Mouse (Mus musculus) liver, adult 2 months (tissue): ENCODE data around the gene Prrt1. TPM values are rescaled to one million over a fixed set of nuclear protein-coding genes. Genes with fewer than 3 reads are reported as not detected.

Experiments used
- DNase-seq: peaks from one replicate; pipeline ENCODE4 v3.0.0-alpha.2; 2011; ENCODE audit warnings: low read depth, low spot score; ENCODE audit errors: extremely low read depth
- H3K27ac ChIP-seq: fragments of 200-500 bp; replicated peaks from 2 replicates; pipeline ENCODE4 v1.5.1; 2012; ENCODE audit warnings: low read depth, mild to moderate bottlenecking, control low read depth, inconsistent platforms, low read length; ENCODE audit not compliant: insufficient read depth
- H3K27me3 ChIP-seq: fragments of 200-500 bp; 2 replicates; pipeline ENCODE4 v1.6.1; 2012; ENCODE audit warnings: mild to moderate bottlenecking, moderate library complexity, low read length, inconsistent platforms; ENCODE audit not compliant: control insufficient read depth, insufficient read depth
- H3K36me3 ChIP-seq: fragments of 200-500 bp; 2 replicates; pipeline ENCODE4 v1.6.1; 2012; ENCODE audit warnings: low read length, inconsistent platforms; ENCODE audit not compliant: control insufficient read depth, insufficient read depth
- H3K4me1 ChIP-seq: fragments of 200-500 bp; 2 replicates; pipeline ENCODE4 v1.6.1; 2011; ENCODE audit warnings: low read length; ENCODE audit not compliant: control insufficient read depth, insufficient read depth
- H3K4me3 ChIP-seq: fragments of 200-500 bp; 2 replicates; pipeline ENCODE4 v1.5.1; 2011; ENCODE audit warnings: low read depth, mild to moderate bottlenecking, control low read depth, low read length, moderate library complexity; ENCODE audit not compliant: insufficient read depth
- H3K79me2 ChIP-seq: fragments of 200-500 bp; 2 replicates; pipeline ENCODE4 v1.6.1; 2012; ENCODE audit warnings: inconsistent platforms, mild to moderate bottlenecking, low read length, moderate library complexity; ENCODE audit not compliant: control insufficient read depth, insufficient read depth
- H3K9ac ChIP-seq: fragments of 200-500 bp; 2 replicates; pipeline ENCODE4 v1.6.1; 2012; ENCODE audit warnings: low read depth, mild to moderate bottlenecking, control low read depth, inconsistent platforms, low read length
- CTCF ChIP-seq: fragments of 200-500 bp; IDR thresholded peaks from 2 replicates; pipeline ENCODE4 v1.5.1; 2011; ENCODE audit warnings: low read depth, low read length, control low read depth
- POLR2A ChIP-seq: fragments of 200-500 bp; IDR thresholded peaks from 2 replicates; pipeline ENCODE4 v1.6.1; 2011; ENCODE audit warnings: low read length, control low read depth; ENCODE audit not compliant: insufficient read depth; ENCODE audit errors: extremely low read depth
- WGBS: fragments of 180-500 bp; shearing (Covaris S2); methylation state at CpG from one replicate; pipeline ENCODE4 v1.1.7; 2018; 5-methylcytosine and 5-hydroxymethylcytosine counted together
- polyA plus RNA-seq: library from polyadenylated mRNA; depleted of rRNA; stranded (reverse); fragments of >200 nt; gene quantifications from 2 replicates; pipeline ENCODE4 v1.2.3, GENCODE M21; 2012
- total RNA-seq: library from RNA; depleted of rRNA; stranded (reverse); fragments of >200 nt; gene quantifications from 2 replicates; pipeline ENCODE4 v1.2.3, GENCODE M21; 2014

Prrt1 gene
- total and polyA plus RNA-seq, 2 experiments: 0.32 TPM; not detected in 1

GRCm38 (mm10) chr17:34663558-34663957 is 34.2 kb downstream of the Prrt1 start:
- 44% methylated on average over 1 of the region's 1 CpGs for WGBS
- TF ChIP-seq CTCF: no peak
- no peak for TF ChIP-seq POLR2A
- Histone ChIP-seq H3K36me3 (no peaks in the 10 kb centered on the region), H3K79me2 (no peaks in the 10 kb centered on the region), H3K4me1 (no peaks in the 10 kb centered on the region), H3K27me3 (no peaks in the 10 kb centered on the region; the same call in 1 of the 2 replicates), H3K4me3 (no peak overlapping the region), H3K9ac (no peak overlapping the region), H3K27ac (no peak overlapping the region)
- no peak for DNase-seq

DNA sequence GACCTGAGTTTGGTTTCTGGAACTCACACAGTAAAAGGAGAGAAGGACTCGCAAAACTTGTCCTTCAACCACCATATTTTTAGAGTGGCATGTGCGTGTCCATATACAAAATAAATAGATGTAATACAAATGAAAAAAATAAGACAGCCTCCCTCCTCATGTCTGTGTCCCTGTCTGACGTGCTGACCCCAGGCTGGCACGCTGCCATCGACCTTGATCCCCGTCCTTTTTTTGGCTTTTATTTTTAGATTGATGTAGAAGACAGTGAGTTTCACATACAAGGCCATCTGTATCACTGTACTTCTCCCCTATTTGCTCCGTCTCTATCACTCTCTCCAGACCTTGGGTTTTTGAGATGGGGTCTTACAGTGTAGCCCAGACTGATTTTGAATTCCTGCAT is 35.1 kb downstream of the Prrt1 start:
- Histone ChIP-seq H3K4me3 (no peak overlapping the region), H3K27ac (no peak overlapping the region), H3K36me3 (no peaks in the 10 kb centered on the region), H3K9ac (no peak overlapping the region), H3K27me3 (no peaks in the 10 kb centered on the region; the same call in 1 of the 2 replicates), H3K4me1 (no peaks in the 10 kb centered on the region), H3K79me2 (no peaks in the 10 kb centered on the region)
- 62% methylated on average over 7 of the region's 7 CpGs for whole genome bisulfite sequencing
- TF ChIP-seq POLR2A: no peak
- no peak for TF ChIP-seq CTCF
- DNase-seq: no peak

- whole genome bisulfite sequencing: 65% methylated on average over 7 of the region's 7 CpGs
- TF ChIP-seq CTCF (no peak), POLR2A (no peak)
- H3K36me3 ChIP-seq: no peaks in the 10 kb centered on the region
- H3K79me2 ChIP-seq: no peaks in the 10 kb centered on the region
- no peak within 1 kb of the TSS for H3K4me3 ChIP-seq
- H3K9ac ChIP-seq: no peak within 1 kb of the TSS
- no peak for DNase-seq
- no peak within 1 kb of the TSS for H3K27ac ChIP-seq
- H3K4me1 ChIP-seq: no peaks in the 10 kb centered on the region
- peaks cover 19% of the 10 kb centered on the region for H3K27me3 ChIP-seq
Observed at GRCm38 (mm10) chr17:34670235-34670634, 40.9 kb downstream of the Prrt1 start, which contains the start of gene Tnxb. Gene Tnxb (plus strand): TSS chr17:34670535.

- DNase-seq: no peak
- H3K4me1 ChIP-seq: no peaks in the 10 kb centered on the region
- peaks cover 19% of the 10 kb centered on the region for H3K27me3 ChIP-seq
- H3K27ac ChIP-seq: no peak overlapping the region
- no peak overlapping the region for H3K4me3 ChIP-seq
- no peaks in the 10 kb centered on the region for H3K79me2 ChIP-seq
- no peak overlapping the region for H3K9ac ChIP-seq
- TF ChIP-seq CTCF (no peak), POLR2A (no peak)
- H3K36me3 ChIP-seq: no peaks in the 10 kb centered on the region
- WGBS: 19% methylated on average over 93 of the region's 93 CpGs
Observed at GRCm38 (mm10) chr17:34671151-34672066, 42.1 kb downstream of the Prrt1 start.

- H3K27me3 ChIP-seq: peaks cover 19% of the 10 kb centered on the region
- no peaks in the 10 kb centered on the region for H3K36me3 ChIP-seq
- H3K4me3 ChIP-seq: no peak overlapping the region
- no peak overlapping the region for H3K27ac ChIP-seq
- no peak for TF ChIP-seq POLR2A
- TF ChIP-seq CTCF: no peak
- DNase-seq: no peak
- 30% methylated on average over 49 of the region's 49 CpGs for WGBS
- no peak overlapping the region for H3K9ac ChIP-seq
- no peaks in the 10 kb centered on the region for H3K4me1 ChIP-seq
- H3K79me2 ChIP-seq: no peaks in the 10 kb centered on the region
Observed at GRCm38 (mm10) chr17:34672246-34672792, 43.0 kb downstream of the Prrt1 start.
